Mouse (Mus musculus) ovary, postnatal 36 days (tissue): ENCODE results near the gene Hs6st2.

Source experiments
- DNase-seq: peaks from one replicate; pipeline ENCODE4 v3.0.0; 2022; ENCODE audit warnings: low spot score, mixed read lengths

The Hs6st2 gene

DNA sequence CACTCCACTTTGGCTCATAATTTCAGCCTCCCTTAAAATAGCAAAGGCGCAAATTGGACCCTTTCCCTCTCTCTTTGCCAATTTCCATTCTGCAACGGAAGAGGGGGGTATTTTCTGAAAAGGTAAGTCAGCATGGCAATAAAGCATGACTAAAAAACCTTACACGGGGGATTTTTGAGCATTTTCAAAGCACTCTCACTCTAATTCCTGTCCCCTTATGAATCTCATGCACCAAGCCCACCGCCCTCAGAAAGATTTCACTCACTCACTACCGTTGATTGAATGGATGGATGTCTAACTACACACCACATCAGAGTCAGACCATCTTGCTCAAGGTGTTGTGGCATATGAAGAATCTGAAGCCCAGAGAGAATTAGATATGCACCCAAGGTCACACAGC, at the start of gene Hs6st2:
TSS of gene Hs6st2 (minus strand) at position 101 of the 400 bp plus-strand sequence.
- no peak for DNase-seq

GRCm38 (mm10) chrX:51714086-51714745, 32.6 kb upstream of the Hs6st2 start:
- DNase-seq = no peak

GRCm38 (mm10) chrX:51712996-51713395, 31.3 kb upstream of the Hs6st2 start:
- DNase-seq = peak; percentile 4

- DNase-seq = no peak
Measured at GRCm38 (mm10) chrX:51702823-51703222, 21.2 kb upstream of the Hs6st2 start.

GRCm38 (mm10) chrX:51699079-51699478, 17.4 kb upstream of the Hs6st2 start:
- no peak for DNase-seq

- DNase-seq = no peak
Measured at GRCm38 (mm10) chrX:51686048-51686949, 4.6 kb upstream of the Hs6st2 start.

- DNase-seq = no peak
Measured at GRCm38 (mm10) chrX:51684336-51685056, 2.8 kb upstream of the Hs6st2 start.

GRCm38 (mm10) chrX:51681170-51681667, 437 bp downstream of the Hs6st2 start:
- DNase-seq = peak; percentile 32

GRCm38 (mm10) chrX:51680428-51681169, 1.1 kb downstream of the Hs6st2 start:
- DNase-seq = peak; percentile 33

DNA sequence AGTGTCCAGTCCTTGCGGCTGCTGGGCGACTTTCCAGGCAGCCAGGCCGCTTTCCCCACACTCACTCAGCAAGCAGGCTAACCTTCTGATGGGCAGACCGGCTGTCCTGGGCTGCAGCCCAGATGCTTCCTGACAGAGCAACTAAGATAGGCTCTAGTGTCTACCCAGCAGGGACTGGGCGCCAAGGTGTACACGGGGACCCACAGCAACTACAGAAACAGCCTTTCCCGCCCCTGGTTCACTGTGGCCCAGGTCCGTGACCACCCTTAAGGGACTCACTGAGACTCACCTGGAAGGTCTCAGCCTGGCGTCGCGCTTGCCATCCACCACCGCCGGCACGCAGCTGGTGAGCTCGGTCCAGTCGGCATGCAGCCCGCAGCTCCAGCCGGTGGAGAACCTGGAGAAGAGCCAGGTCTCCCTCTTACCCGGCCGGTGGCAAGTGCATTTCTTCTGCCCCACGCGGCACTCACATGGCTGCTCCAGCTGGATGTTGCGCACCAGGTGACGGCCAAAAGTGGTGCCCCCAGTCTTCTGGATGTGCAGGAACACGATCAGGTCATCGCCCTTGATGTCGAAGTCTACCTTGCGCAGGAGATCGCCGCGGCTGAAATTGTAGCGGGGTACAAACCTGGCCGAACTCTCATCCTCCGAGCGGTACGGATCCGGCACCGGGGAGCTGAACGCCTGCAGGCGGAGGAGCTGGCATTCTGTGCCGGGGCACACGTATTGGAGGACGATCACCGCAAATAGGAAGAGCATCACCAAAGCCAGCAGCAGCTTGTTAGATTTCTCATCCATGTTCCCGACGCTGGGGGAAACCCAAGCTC, 1.8 kb downstream of the Hs6st2 start:
- DNase-seq = peak; percentile 12

- no peak for DNase-seq
Measured at GRCm38 (mm10) chrX:51658236-51658635, 23.4 kb downstream of the Hs6st2 start.

GRCm38 (mm10) chrX:51642661-51643257, 38.9 kb downstream of the Hs6st2 start:
- DNase-seq = no peak

DNA sequence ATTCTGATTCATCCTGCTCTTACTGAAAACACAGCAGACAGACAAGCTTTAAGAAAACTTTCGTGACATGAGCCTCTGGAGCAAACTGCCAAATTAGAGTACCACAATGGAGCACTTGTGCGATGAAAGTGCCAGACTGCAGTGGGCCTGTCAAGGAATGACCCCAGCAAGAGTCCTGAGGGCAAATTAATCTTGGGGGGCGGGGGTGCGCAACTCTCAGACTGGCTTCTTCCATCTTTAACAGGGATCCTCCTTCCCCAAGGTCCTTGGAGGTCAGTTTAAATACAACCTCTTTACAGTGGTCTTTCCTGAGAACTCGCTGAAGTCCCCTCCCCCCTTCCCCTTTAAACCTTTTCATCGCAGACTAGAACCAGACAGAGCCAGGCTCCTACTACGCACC, 45.9 kb downstream of the Hs6st2 start:
- DNase-seq = no peak

GRCm38 (mm10) chrX:51631376-51631775, 50.3 kb downstream of the Hs6st2 start:
- no peak for DNase-seq

GRCm38 (mm10) chrX:51614384-51615004, 67.2 kb downstream of the Hs6st2 start:
- DNase-seq = no peak

DNA sequence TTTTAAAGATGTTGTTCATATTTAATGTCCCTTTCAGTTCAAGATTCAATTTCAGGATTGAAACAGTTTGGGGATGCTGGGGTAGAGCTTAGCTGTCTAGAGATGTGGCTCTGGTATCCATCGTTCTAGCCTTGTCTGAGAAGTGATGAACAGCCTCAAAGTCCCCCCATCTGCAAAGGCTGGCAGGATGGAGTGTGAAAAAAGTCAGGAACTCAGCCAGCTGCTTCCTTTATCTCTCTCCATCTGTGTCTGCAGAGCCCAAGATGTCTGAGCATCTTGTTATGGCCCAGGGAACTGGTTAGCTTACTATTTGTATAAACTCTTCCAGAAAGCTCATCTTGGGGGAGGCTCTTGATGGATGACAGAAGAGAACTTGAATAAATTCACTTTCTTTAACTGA, 70.9 kb downstream of the Hs6st2 start:
- DNase-seq = no peak

DNA sequence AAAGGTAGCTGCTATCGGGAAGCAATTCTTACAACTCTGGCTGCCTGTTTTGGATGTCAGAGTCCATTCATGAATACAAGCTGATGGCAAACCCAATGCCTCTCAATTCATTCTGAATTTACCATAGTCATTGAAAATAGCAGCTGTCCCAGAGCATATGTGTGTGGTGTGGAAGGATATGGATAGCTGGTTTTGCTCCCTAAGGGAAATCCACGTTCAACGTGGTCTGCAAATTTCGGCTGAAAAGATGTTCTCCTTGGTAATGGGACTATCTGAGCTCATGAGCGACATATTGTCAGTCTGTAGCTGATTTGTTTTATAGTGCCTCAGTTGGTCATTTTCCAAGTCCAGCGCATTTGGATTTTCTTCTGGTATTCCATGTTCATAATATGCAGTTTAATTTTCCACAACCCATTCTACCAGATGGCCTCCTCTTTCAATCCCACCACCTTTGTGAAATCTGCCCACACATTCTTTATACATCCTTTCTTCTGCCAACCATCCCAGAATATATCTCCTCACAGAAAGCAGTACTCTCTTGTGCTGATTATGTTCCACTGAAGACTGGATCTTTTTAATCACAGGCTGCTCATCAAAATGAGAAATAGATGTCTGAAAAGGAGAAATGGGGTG, 75.3 kb downstream of the Hs6st2 start:
- DNase-seq = no peak

GRCm38 (mm10) chrX:51592751-51593150, 88.9 kb downstream of the Hs6st2 start:
- no peak for DNase-seq

GRCm38 (mm10) chrX:51590448-51591010, 91.1 kb downstream of the Hs6st2 start:
- DNase-seq = no peak
